Mouse (Mus musculus): ENCODE data around the gene Bbs9.

DNA sequence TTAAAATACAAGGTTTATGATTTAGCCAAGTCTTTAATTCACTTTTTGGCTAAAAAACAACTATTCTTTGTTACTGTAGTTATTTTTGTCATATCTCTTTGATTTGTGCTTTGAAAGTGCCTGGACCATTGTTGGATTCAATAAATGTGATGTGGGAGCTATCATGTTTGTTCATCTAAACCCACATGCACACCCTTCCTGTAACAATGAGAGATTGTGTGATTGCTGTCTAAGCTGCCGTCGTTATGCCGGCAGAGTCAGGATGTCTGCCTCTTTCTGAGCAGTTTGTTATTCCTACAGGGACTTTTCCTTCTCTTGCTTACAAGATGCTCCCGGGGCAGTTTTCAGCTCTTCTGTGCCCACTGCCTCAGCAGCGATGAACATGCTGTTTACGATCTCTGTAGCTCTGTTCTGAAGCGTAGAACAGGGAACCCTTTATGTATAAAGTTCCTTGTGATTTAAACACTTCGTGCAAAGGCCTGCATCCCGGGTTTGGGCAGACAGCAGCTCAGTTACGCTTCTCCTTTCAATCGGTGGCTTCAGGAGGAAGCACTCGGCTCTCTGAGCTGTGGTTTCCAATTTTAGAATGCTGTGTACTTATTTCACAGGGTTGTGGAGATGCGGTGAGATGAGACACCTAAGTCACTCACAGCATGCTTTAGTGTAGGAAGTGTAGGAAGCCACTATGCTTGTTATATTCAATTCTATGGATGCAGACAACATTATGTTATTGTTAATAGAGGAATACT lies 165.3 kb downstream of the Bbs9 start:
- TF ChIP-seq POLR2A (IDR thresholded peaks at IDR 0.05; ENCODE audit: borderline replicate concordance, control insufficient read depth, low read depth, low read length) (no peak), CTCF (IDR thresholded peaks at IDR 0.05; ENCODE audit: control insufficient read depth, insufficient read depth, low read length) (no peak)
